Mouse (Mus musculus) embryo, embryonic 11 days (tissue): ENCODE measurements around the gene Atl1.

Experiments
- DNase-seq: peaks from one replicate; pipeline ENCODE4 v3.0.0-alpha.2; 2015

Atl1 gene

DNA sequence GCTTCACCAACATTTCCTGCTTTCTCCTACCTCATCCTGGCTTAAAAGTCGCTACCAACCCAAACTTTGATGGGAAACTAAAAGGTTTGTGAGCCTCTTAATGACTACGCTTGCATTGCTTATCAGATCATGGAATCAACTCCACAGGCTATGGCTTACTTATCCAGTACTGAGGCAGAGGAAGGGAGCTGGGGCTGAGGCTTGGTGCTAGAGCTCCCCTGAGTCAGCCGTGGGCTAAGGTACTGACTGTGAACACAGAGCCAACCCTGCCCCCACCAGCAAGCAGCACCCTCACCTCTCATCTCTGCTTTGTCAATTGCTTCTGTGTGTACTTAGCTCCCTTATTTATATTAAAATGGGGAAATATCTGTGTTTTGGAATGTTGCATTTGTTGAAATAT, 55.1 kb downstream of the Atl1 start:
- DNase-seq = no peak

DNA sequence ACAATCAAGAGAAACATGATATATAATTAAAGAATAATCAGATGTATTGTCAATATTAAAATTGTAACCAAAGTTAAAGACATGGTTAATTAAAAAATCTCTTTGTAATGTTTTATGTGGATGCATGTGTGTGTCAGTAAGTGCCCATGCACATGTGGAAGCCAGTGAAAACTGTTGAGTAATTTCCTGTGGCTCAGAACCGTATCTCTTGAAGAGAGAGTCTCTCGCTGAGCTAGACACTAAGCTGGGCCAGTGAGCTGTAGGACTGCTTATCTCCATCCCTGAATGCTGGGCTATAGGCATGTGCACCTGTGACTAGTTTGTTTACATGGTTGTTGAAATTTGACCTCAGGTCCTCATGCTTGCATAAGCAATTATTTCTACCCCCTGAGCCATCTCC, 65.0 kb downstream of the Atl1 start:
- no peak for DNase-seq

GRCm38 (mm10) chr12:69962468-69962867, 70.1 kb downstream of the Atl1 start:
- DNase-seq = peak; percentile 53

GRCm38 (mm10) chr12:69963141-69963540, 70.7 kb downstream of the Atl1 start:
- no peak for DNase-seq

GRCm38 (mm10) chr12:69965644-69966043, 73.2 kb downstream of the Atl1 start:
- no peak for DNase-seq

DNA sequence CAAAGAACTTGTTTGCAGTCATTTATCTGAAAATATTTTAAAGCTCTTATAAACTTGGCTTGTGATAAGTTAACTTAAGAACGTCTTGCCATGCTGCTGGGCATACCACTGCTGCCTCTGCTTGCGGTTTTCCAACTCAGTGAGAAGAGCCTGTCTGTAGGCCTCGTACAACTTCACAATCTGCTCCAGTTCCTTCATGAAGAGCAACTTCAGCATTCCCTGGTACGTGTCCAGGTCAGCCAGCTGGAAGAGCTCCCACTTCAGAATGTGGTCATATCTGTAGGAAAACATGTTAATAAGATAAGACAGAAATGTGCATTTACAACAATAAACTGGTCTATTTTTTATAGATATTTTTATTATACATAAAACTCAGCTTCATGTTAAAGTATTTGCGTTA, 73.7 kb downstream of the Atl1 start:
- no peak for DNase-seq

- no peak for DNase-seq
Observed at GRCm38 (mm10) chr12:69967112-69967511, 74.7 kb downstream of the Atl1 start.

DNA sequence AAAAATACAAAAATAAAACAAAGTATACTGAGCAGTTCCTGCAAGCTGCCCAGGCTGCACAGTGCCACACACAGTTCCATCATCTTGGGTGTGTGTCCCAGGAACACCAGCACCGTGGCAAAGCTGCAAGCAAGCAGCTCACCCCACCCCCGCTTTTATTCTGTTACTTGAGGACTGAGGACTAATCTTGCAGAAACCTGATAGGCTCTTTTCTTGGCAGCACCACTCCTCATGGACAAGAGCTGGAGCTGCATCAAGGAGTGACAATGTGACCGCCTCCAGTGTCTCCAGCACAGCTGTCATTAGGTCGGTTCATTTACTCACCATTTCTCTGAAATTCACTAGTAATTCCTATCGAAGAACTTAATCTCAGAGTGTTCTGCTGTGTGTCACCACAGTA, 75.7 kb downstream of the Atl1 start:
- peak; percentile 14 for DNase-seq

- no peak for DNase-seq
Observed at GRCm38 (mm10) chr12:69973666-69974065, 81.3 kb downstream of the Atl1 start.

DNA sequence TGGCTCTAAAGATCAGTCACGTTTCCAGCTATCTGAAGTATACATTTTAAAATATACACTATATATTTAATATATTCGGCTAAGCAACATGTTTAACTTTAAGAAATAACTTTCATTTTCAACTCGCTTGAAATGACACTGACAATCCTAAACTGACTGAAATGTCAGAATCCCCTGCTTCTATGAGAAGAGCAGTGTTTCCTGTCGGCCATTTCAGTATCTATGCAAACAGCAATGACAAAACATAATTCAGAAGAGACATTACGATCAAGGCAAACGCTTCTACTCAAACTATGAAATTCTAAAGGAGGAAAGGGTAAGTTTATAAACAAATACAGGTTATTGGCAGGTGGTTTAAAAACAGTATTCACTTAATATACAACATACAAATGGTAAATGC, 84.3 kb downstream of the Atl1 start:
- DNase-seq = no peak

- no peak for DNase-seq
Observed at GRCm38 (mm10) chr12:69977376-69977998, 85.1 kb downstream of the Atl1 start.

- DNase-seq = peak; percentile 51
Observed at GRCm38 (mm10) chr12:69982874-69983273, 90.5 kb downstream of the Atl1 start.

DNA sequence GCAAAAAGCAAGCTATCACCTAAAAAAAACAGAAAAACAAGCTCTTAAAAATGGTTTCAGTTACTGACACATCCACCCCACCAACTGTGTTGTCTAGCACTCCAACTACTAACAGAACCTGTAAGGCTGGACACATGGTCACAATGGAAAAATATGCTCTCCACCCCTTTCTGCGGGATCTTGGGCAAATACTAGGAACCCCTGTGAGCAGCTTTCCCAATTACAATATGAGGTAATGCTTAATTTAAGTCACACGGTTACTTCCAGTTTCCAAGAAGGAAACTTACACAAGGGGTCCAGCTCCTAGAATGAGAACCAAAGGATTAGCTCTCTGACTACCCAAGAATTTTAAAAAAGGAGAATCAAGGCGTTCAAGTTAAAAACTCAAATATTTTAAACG, 93.1 kb downstream of the Atl1 start:
- DNase-seq = no peak

DNA sequence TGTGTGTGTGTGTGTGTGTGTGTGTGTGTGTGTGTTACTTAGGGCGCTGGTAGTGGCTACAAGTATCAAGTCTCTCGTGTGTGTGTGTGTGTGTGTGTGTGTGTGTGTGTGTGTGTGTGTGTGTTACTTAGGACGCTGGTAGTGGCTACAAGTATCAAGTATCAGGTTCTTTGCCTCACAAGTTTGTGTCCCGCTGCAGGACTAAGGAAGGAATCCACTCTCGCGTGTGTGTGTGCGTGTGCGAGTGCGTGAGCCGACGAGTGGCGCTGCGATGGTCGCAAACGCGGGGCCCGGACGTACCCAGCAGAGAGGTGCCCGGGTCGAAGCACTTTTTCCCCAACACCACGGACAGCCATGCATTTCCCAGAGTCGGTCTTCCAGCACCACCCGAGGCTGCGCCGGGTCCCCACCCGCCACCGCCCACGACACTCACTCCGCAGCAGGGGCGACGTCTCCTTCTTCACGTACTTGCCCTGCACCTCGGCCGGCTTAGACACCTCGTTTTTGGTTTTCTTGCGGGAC, 93.9 kb downstream of the Atl1 start:
- DNase-seq = peak; percentile 66

- DNase-seq = peak; percentile 94
Observed at GRCm38 (mm10) chr12:69986786-69987497, 94.5 kb downstream of the Atl1 start, which contains the start of gene Sav1. Gene Sav1, minus strand, starts transcription at chr12:69987002.

GRCm38 (mm10) chr12:69995382-69995781, 103.0 kb downstream of the Atl1 start:
- no peak for DNase-seq

DNA sequence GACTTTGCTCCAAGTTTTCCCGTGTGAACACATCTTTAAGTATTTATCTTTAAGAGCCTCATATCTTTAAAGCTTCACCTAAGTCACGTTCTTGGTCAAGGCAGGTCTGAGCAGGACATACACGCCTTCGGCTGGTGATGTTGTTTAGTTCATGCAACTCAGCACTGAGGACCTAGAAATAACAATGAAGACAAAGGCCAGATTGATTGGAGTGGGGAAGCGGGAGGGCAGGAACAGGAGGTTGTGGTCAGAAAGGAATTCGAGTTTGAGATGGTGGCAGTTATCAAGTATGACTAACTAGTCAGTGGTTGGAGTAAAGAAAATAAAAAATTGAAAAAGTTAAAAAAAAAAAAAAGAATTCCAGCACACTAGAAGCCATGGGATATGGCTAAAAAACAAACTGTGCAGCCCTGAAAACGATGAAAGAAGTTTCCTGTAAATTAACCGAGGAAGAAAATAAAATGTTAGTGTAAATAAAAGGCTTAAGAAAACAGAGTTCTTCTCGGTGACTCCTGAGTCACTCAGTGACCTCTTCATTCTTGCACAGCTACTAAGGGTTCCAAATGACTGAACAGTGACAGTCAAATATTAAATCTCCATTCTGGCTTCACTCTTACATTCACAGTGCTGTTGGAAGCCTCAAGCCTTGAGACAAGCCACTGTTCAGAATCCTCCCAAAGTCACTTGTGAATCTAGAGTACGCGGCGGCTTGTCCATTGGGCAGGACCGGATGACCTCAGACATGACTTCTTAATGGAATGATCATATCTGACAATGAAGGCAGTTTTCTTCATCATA, 106.0 kb downstream of the Atl1 start:
- DNase-seq = no peak

- DNase-seq = no peak
Observed at GRCm38 (mm10) chr12:70005103-70005502, 112.7 kb downstream of the Atl1 start.

DNA sequence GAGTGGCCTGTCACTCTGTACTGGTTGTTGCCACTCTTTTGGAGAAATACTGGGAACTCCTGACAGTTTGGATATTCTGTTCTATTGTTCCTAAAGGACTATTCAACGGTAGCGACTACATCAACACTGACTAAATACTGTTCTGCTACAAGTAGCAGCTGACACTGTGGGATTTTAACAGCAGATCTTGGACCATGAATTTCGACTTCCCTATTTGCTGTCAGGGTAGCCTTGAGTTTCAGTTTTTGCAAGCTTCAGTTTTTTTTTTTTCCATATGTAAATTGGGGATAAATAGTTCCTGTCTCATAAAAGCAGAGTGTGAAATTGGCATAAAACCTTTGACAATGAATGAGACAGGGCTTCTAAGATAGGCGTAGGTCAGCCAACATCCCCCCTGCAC, 117.9 kb downstream of the Atl1 start:
- DNase-seq = no peak

DNA sequence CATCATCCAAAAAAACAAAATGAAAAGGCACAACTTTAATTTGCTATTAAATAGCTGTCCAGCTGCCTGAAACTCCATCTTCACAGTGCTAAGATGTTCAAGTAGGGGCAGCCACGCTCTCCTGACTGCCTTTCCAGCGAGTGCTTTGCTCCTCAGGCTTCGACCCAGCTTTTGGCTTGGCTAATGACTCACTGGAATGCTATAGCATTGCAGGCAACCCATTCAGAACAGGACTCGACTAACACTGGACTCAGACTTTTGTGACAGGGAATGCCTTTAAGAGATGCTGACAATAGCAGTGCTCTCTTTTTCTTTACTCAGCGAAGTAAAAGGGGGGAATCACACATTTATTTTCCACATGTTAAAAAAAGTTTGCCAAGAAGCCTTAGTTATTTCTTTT, 119.3 kb downstream of the Atl1 start:
- DNase-seq = peak; percentile 2

GRCm38 (mm10) chr12:70015936-70016335, 123.5 kb downstream of the Atl1 start:
- DNase-seq = peak; percentile 7
